Mouse (Mus musculus): ENCODE results near the gene 2310061N02Rik. TPM values are rescaled to one million over a fixed set of nuclear protein-coding genes. Genes with fewer than 3 reads are reported as not detected.

Gene 2310061N02Rik
- polyA plus RNA-seq, 1 experiment = not detected

- TF ChIP-seq TAL1 (IDR thresholded peaks at IDR 0.05; ENCODE audit: low read length) = no peak
- no peak for TF ChIP-seq GATA1 (IDR thresholded peaks at IDR 0.05; ENCODE audit: low read length)
- H3K4me3 ChIP-seq (replicated peaks) = no peak overlapping the region
- peaks cover 9% of the 10 kb centered on the region; the same call in 1 of the 2 replicates for H3K9me3 ChIP-seq (ENCODE audit: control insufficient read depth, low read length)
- H3K4me1 ChIP-seq (ENCODE audit: control insufficient read depth) = no peaks in the 10 kb centered on the region
- no peaks in the 10 kb centered on the region for H3K36me3 ChIP-seq (ENCODE audit: control insufficient read depth)
- H3K27me3 ChIP-seq (ENCODE audit: control insufficient read depth) = no peaks in the 10 kb centered on the region
Measured at GRCm38 (mm10) chr16:88710757-88711156, 3.0 kb upstream of the 2310061N02Rik start.

DNA sequence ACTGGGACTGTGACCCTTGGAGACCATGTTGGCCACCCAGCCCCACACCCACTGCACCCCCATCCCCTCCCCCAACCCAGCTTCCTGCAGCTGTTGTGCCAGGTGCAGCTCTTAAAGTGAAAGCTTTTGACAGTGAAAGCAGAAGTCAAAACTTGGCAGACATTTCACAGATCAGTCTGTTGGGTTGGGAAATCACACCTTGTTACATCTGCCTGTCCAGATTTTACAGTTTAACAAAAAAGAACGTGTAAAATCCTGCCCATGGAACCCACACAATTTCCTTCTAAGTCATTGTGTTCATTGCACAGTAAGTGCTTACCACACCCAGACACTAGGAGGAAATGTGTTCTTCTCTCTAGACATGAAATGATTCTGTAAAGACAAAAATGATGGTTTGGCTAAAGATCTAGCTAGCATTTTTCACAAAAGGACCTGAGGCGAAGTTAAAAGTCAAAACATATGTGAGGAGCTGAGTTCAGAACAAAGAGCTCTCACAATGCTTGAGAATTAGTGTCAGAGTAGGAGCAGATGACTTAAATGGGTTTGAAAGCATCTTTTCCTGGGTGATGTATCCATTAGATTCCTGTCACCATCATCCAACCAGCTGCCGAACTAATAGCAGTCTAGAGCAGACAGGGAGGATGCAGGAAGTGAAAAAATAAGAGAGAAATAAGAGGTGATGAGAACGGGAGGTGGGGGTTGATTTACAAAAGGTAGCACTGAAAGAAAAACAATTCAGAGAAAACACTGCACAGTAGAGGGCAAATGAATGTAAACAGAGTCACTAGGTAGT, 6.5 kb downstream of the 2310061N02Rik start:
- H3K36me3 ChIP-seq (ENCODE audit: control insufficient read depth) = no peaks in the 10 kb centered on the region
- H3K27me3 ChIP-seq (ENCODE audit: control insufficient read depth) = no peaks in the 10 kb centered on the region
- no peak for TF ChIP-seq TAL1 (IDR thresholded peaks at IDR 0.05; ENCODE audit: low read length)
- no peak for TF ChIP-seq GATA1 (IDR thresholded peaks at IDR 0.05; ENCODE audit: low read length)
- H3K9me3 ChIP-seq (ENCODE audit: control insufficient read depth, low read length) = peaks cover 6% of the 10 kb centered on the region; the same call in 1 of the 2 replicates
- H3K4me1 ChIP-seq (ENCODE audit: control insufficient read depth) = no peaks in the 10 kb centered on the region
- no peak overlapping the region for H3K4me3 ChIP-seq (replicated peaks)

- H3K36me3 ChIP-seq (ENCODE audit: control insufficient read depth) = no peaks in the 10 kb centered on the region
- H3K27me3 ChIP-seq (ENCODE audit: control insufficient read depth) = no peaks in the 10 kb centered on the region
- no peak for TF ChIP-seq GATA1 (IDR thresholded peaks at IDR 0.05; ENCODE audit: low read length)
- TF ChIP-seq TAL1 (IDR thresholded peaks at IDR 0.05; ENCODE audit: low read length) = no peak
- H3K4me1 ChIP-seq (ENCODE audit: control insufficient read depth) = no peaks in the 10 kb centered on the region
- no peak overlapping the region for H3K4me3 ChIP-seq (replicated peaks)
- H3K9me3 ChIP-seq (ENCODE audit: control insufficient read depth, low read length) = peaks cover 8% of the 10 kb centered on the region; the same call in 1 of the 2 replicates
Measured at GRCm38 (mm10) chr16:88696256-88696655, 11.5 kb downstream of the 2310061N02Rik start.

- H3K36me3 ChIP-seq (ENCODE audit: control insufficient read depth) = no peaks in the 10 kb centered on the region
- H3K27me3 ChIP-seq (ENCODE audit: control insufficient read depth) = no peaks in the 10 kb centered on the region
- no peak overlapping the region for H3K4me3 ChIP-seq (replicated peaks)
Measured at GRCm38 (mm10) chr16:88681282-88681681, 26.5 kb downstream of the 2310061N02Rik start.

GRCm38 (mm10) chr16:88679099-88679498, 28.7 kb downstream of the 2310061N02Rik start:
- no peaks in the 10 kb centered on the region for H3K36me3 ChIP-seq (ENCODE audit: control insufficient read depth)
- no peaks in the 10 kb centered on the region for H3K4me1 ChIP-seq (ENCODE audit: control insufficient read depth)
- TF ChIP-seq GATA1 (IDR thresholded peaks at IDR 0.05; ENCODE audit: low read length) (no peak), TAL1 (IDR thresholded peaks at IDR 0.05; ENCODE audit: low read length) (no peak)
- no peak overlapping the region for H3K4me3 ChIP-seq (replicated peaks)
- H3K9me3 ChIP-seq (ENCODE audit: control insufficient read depth, low read length) = peaks cover 7% of the 10 kb centered on the region
- no peaks in the 10 kb centered on the region for H3K27me3 ChIP-seq (ENCODE audit: control insufficient read depth)

More at GRCm38 (mm10) chr16:88681282-88681681, 26.5 kb downstream of the 2310061N02Rik start:
- H3K4me1 ChIP-seq (ENCODE audit: control insufficient read depth) = no peaks in the 10 kb centered on the region
- peaks cover 5% of the 10 kb centered on the region for H3K9me3 ChIP-seq (ENCODE audit: control insufficient read depth, low read length)
- TF ChIP-seq TAL1 (IDR thresholded peaks at IDR 0.05; ENCODE audit: low read length) = no peak
- TF ChIP-seq GATA1 (IDR thresholded peaks at IDR 0.05; ENCODE audit: low read length) = no peak

DNA sequence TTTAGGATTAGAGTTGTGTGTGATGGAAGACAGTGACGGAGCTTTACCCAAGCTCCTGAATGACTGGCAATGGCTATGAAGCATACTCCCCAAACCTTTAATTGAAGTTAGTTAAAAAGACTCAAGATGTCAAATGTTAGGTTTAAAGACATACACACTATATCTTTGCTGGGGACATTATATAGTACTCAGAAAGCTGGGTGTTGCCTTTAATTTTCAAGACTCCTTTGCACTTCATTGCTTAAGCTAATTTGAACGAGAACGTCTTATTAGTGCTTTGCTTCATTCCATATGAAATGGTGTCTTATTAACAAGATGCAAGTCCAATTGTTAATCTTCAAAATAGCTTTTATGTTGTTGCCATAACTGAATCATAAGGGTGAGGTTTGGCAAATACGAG, 36.2 kb downstream of the 2310061N02Rik start, which contains the start of gene Krtap27-1:
Gene Krtap27-1 (minus strand): TSS at position 101 of the 400 bp plus-strand sequence.
- Histone ChIP-seq H3K9me3 (ENCODE audit: control insufficient read depth, low read length) (peaks cover 5% of the 10 kb centered on the region; the same call in 1 of the 2 replicates), H3K4me1 (ENCODE audit: control insufficient read depth) (no peaks in the 10 kb centered on the region), H3K4me3 (replicated peaks) (no peak within 1 kb of the TSS), H3K36me3 (ENCODE audit: control insufficient read depth) (no peaks in the 10 kb centered on the region), H3K27me3 (ENCODE audit: control insufficient read depth) (no peaks in the 10 kb centered on the region)
- TF ChIP-seq TAL1 (IDR thresholded peaks at IDR 0.05; ENCODE audit: low read length) (no peak), GATA1 (IDR thresholded peaks at IDR 0.05; ENCODE audit: low read length) (no peak)

DNA sequence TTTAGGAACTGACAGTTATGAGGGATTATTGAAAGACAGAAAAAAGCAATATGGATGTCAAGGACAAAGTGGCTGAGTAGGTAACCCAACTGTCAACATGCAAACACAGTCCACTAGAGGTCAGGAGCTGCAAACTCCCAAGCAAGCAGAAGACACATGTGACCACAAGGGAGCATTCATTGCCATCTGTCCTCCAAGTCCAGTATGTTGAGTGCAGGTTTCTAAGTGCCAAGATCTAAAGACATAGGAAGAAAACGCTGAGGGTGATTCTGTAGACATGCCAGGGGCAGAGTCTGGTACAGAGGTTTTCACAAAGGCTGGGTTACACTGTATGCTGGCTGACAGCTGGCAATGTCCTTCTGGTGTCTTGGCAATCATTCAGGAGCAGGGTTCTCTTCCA, 50.3 kb downstream of the 2310061N02Rik start:
- no peaks in the 10 kb centered on the region; the same call in 1 of the 2 replicates for H3K9me3 ChIP-seq (ENCODE audit: control insufficient read depth, low read length)
- H3K27me3 ChIP-seq (ENCODE audit: control insufficient read depth) = no peaks in the 10 kb centered on the region
- no peaks in the 10 kb centered on the region for H3K36me3 ChIP-seq (ENCODE audit: control insufficient read depth)
- TF ChIP-seq GATA1 (IDR thresholded peaks at IDR 0.05; ENCODE audit: low read length) (no peak), TAL1 (IDR thresholded peaks at IDR 0.05; ENCODE audit: low read length) (no peak)
- H3K4me1 ChIP-seq (ENCODE audit: control insufficient read depth) = no peaks in the 10 kb centered on the region
- no peak overlapping the region for H3K4me3 ChIP-seq (replicated peaks)

Other genes with a start within 250 kb of the 2310061N02Rik start
- not detected in 2 replicates for gene Cldn17, start 201.0 kb downstream of the 2310061N02Rik start, polyA plus RNA-seq (2012)
- not detected in 2 replicates for gene Cldn8, start 144.8 kb downstream of the 2310061N02Rik start, polyA plus RNA-seq (2012)
- gene Krtap24-1, start 95.7 kb downstream of the 2310061N02Rik start, polyA plus RNA-seq (2012) = not detected in 2 replicates
- not detected in 2 replicates for gene 2310079G19Rik, start 80.3 kb downstream of the 2310061N02Rik start, polyA plus RNA-seq (2012)
- gene Krtap26-1, start 60.2 kb downstream of the 2310061N02Rik start, polyA plus RNA-seq (2012) = not detected in 2 replicates
- gene Krtap27-1, start 36.3 kb downstream of the 2310061N02Rik start, polyA plus RNA-seq (2012) = not detected in 2 replicates
- gene Krtap13-1, start 20.9 kb upstream of the 2310061N02Rik start, polyA plus RNA-seq (2012) = not detected in 2 replicates
- gene Krtap13, start 43.7 kb upstream of the 2310061N02Rik start, polyA plus RNA-seq (2012) = not detected in 2 replicates
- not detected in 2 replicates for gene 2310034C09Rik, start 50.9 kb upstream of the 2310061N02Rik start, polyA plus RNA-seq (2012)
- gene 2310057N15Rik, start 66.2 kb upstream of the 2310061N02Rik start, polyA plus RNA-seq (2012) = not detected in 2 replicates
- not detected in 2 replicates for gene Gm5965, start 69.9 kb upstream of the 2310061N02Rik start, polyA plus RNA-seq (2012)
- 0.07 TPM in 1 of 2 replicates, not detected in the other for gene Gm20741, start 104.3 kb upstream of the 2310061N02Rik start, polyA plus RNA-seq (2012)
- gene Krtap15, start 112.3 kb upstream of the 2310061N02Rik start, polyA plus RNA-seq (2012) = not detected in 2 replicates
- gene Krtap14, start 118.2 kb upstream of the 2310061N02Rik start, polyA plus RNA-seq (2012) = not detected in 2 replicates
- not detected in 2 replicates for gene Krtap19-1, start 161.4 kb upstream of the 2310061N02Rik start, polyA plus RNA-seq (2012)
- not detected in 2 replicates for gene Krtap19-2, start 166.3 kb upstream of the 2310061N02Rik start, polyA plus RNA-seq (2012)
- not detected in 2 replicates for gene Krtap19-3, start 170.1 kb upstream of the 2310061N02Rik start, polyA plus RNA-seq (2012)
- not detected in 2 replicates for gene Krtap19-4, start 177.1 kb upstream of the 2310061N02Rik start, polyA plus RNA-seq (2012)
- gene Krtap19-5, start 188.5 kb upstream of the 2310061N02Rik start, polyA plus RNA-seq (2012) = not detected in 2 replicates
- gene Krtap19-9b, start 224.3 kb upstream of the 2310061N02Rik start, polyA plus RNA-seq (2012) = not detected in 2 replicates